9 mouse cellular contexts compared by ENCODE assay signal in the genomic region with DNA sequence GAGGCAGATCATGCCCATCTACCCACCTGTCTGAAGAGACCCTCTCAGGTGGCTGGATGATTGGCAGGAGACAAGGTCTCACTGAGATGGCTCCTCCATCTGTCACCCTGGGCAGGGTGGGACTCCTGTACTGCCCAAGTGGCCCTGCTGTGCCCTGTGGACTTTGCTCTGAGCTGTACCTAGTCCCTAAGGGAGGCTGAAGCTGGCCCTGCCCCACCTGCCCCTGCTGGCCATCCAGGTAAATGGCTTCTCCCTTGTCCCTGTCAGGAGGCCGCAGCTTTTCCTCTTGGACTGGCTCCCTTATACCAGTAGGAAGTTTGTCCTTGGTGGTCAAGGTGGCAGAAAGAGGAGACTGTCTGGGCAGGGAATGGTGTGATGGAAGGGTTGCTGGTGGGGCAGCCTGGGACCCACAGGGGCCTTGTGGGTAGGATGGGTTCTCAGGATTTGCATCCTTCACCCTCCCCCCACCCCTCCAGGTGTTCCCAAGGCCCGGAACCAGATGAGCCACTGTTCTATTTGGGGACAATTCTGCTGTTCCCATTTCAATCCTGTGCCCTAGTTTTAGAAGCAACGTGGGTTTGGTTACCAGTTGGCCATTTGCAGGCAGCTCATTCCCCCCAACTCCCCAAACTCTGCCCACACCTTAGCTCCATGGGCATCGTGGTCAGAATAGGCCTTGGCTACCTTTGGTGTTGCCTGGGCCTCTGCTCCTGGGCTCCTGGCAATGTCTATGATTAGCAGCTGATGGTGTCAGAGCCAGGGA. TPM values are rescaled to one million over a fixed set of nuclear protein-coding genes. Genes with fewer than 3 reads are reported as not detected.
DNase-seq lines count a peak whose midpoint lies in the region; ATAC-seq lines count a peak whose summit lies in the region.
"Had no signal": no experiment of that assay in that cellular context is flagged by ENCODE, and none has a peak within 500 bp of the region (broad histone marks: within the 10 kb centered on the region; RNA-seq: fewer than 3 reads in every experiment).

No protein-coding gene starts in this region.

- H3K36me3 ChIP-seq in embryonic facial prominence, embryonic 15.5 days = no peaks in the 10 kb centered on the region

- no peak for ATAC-seq in embryonic facial prominence, embryonic 15.5 days (ENCODE audit: insufficient number of reproducible peaks, low FRiP score, low TSS enrichment, low read depth)

- WGBS in embryonic facial prominence, embryonic 15.5 days = 70% methylated on average over 4 of the region's 4 CpGs

- no peak overlapping the region for H3K9ac ChIP-seq in embryonic facial prominence, embryonic 15.5 days

- H3K4me2 ChIP-seq in embryonic facial prominence, embryonic 15.5 days (replicated peaks) = no peak overlapping the region

- peaks cover 93% of the 10 kb centered on the region for H3K4me1 ChIP-seq in embryonic facial prominence, embryonic 15.5 days

- H3K9me3 ChIP-seq in embryonic facial prominence, embryonic 15.5 days (replicated peaks) = no peaks in the 10 kb centered on the region

- peak; percentile 21 to 60 for DNase-seq in left cerebral cortex, postnatal 14 days (ENCODE audit: low spot score in 2 of 2)
- DNase-seq in left cerebral cortex, adult 11 months (ENCODE audit: low spot score) = no peak
- DNase-seq in brain, adult 2 months (ENCODE audit: low read depth, low spot score) = peak; percentile 86
- DNase-seq in kidney, postnatal 36 days = peak; percentile 45 to 66
- no peak for DNase-seq in layer of hippocampus, postnatal 25 days (ENCODE audit: extremely low spot score in 1 of 2, low spot score in 1 of 2)
- no peak for DNase-seq in spleen, adult 12 weeks (ENCODE audit: low spot score)
- DNase-seq: lung, postnatal 14 days; thymus, adult 2 months had no signal

- no peaks in the 10 kb centered on the region for H3K27me3 ChIP-seq in embryonic facial prominence, embryonic 15.5 days

- intact Hi-C loops in left cerebral cortex, postnatal 14 days (cut with DNase I) = no loop called here

- H3K4me3 ChIP-seq in embryonic facial prominence, embryonic 15.5 days (replicated peaks) = no peak overlapping the region

- H3K27ac ChIP-seq in embryonic facial prominence, embryonic 15.5 days (replicated peaks) = 0 out of 2 replicates have a peak overlapping the region, but pooled peaks have one; percentile 92

RNA-seq across cellular contexts. Expression of gene Src, which starts 12.6 kb away (rescaled TPM):
- total RNA-seq in left cerebral cortex, postnatal 14 days (2021) = 100 to 1,000 TPM; 100 to 104 TPM
- 20.7 and 21.3 TPM in 2 replicates for polyA plus RNA-seq in embryonic facial prominence, embryonic 15.5 days (2015; fragmentation: Nextera tagmentation; extraction: Ambion mirVana)
- total RNA-seq in layer of hippocampus, postnatal 25 days (2021) = 100 to 1,000 TPM; 144 to 147 TPM

Comparison
In these comparisons a context has a peak if more than half of its experiments do, and no peak if none do; other contexts are left out.
1. DNase-seq: peak in left cerebral cortex, postnatal 14 days (2 of 2), brain, adult 2 months (single experiment) and kidney, postnatal 36 days (2 of 2); none in left cerebral cortex, adult 11 months (single experiment), layer of hippocampus, postnatal 25 days (0 of 2) and spleen, adult 12 weeks (single experiment).